Mouse (Mus musculus) liver, embryonic 16.5 days (tissue): ENCODE measurements around the gene Gramd4. TPM values are rescaled to one million over a fixed set of nuclear protein-coding genes. Genes with fewer than 3 reads are reported as not detected.
"Not testable (repeated sequence)": the region's sequence is repeated elsewhere in the genome, so short reads cannot be mapped to it uniquely, and the experiment has no call there.

Experiments used
- ATAC-seq: fragments of 200-750 bp; cut with Nextera tagmentation; 2 replicates; pipeline ENCODE4 v1.8.0; 2017; ENCODE audit warnings: low read depth, mild to moderate bottlenecking, moderate number of reproducible peaks, moderate library complexity
- H3K27ac ChIP-seq: fragments of 300-500 bp; sonication (generic); 2 replicates; pipeline ENCODE4 v1.5.1; 2014; ENCODE audit warnings: mild to moderate bottlenecking, low read length
- H3K27me3 ChIP-seq: fragments of 300-500 bp; sonication (generic); 2 replicates; pipeline ENCODE4 v1.6.1; 2014; ENCODE audit warnings: low read depth, low read length, mixed read lengths; ENCODE audit not compliant: control insufficient read depth, insufficient read depth
- H3K36me3 ChIP-seq: fragments of 300-500 bp; sonication (generic); 2 replicates; pipeline ENCODE4 v1.6.1; 2014; ENCODE audit warnings: mild to moderate bottlenecking; ENCODE audit not compliant: control insufficient read depth, insufficient read depth
- H3K4me1 ChIP-seq: fragments of 300-500 bp; sonication (generic); 2 replicates; pipeline ENCODE4 v1.6.1; 2014; ENCODE audit warnings: low read depth, low read length, mixed read lengths; ENCODE audit not compliant: control insufficient read depth
- H3K4me2 ChIP-seq: fragments of 300-500 bp; sonication (generic); 2 replicates; pipeline ENCODE4 v1.6.1; 2014; ENCODE audit warnings: low read depth, low read length, mixed read lengths
- H3K4me3 ChIP-seq: fragments of 300-500 bp; sonication (generic); 2 replicates; pipeline ENCODE4 v1.5.1; 2014; ENCODE audit warnings: low read depth, mild to moderate bottlenecking, low read length
- H3K9ac ChIP-seq: fragments of 300-500 bp; sonication (generic); 2 replicates; pipeline ENCODE4 v1.6.1; 2014; ENCODE audit warnings: low read depth, low read length
- H3K9me3 ChIP-seq: fragments of 300-500 bp; sonication (generic); replicated peaks from 2 replicates; pipeline ENCODE4 v1.6.1; 2016; ENCODE audit warnings: low read length; ENCODE audit not compliant: control insufficient read depth
- WGBS: fragments of 180-500 bp; shearing (Covaris S2); extraction: QIAGEN DNeasy Blood & Tissue Kit; methylation state at CpG from one replicate; pipeline ENCODE4 v1.1.7; 2014; ENCODE audit not compliant: insufficient replicate concordance; 5-methylcytosine and 5-hydroxymethylcytosine counted together
- polyA plus RNA-seq: library from polyadenylated mRNA; unstranded; fragments of >200 nt; fragmentation: Nextera tagmentation; extraction: Ambion mirVana; gene quantifications from 2 replicates; pipeline ENCODE4 v1.2.1, GENCODE M21; 2015

Gramd4 gene
- polyA plus RNA-seq, 1 experiment from 2014 or later, result 3.4 TPM

DNA sequence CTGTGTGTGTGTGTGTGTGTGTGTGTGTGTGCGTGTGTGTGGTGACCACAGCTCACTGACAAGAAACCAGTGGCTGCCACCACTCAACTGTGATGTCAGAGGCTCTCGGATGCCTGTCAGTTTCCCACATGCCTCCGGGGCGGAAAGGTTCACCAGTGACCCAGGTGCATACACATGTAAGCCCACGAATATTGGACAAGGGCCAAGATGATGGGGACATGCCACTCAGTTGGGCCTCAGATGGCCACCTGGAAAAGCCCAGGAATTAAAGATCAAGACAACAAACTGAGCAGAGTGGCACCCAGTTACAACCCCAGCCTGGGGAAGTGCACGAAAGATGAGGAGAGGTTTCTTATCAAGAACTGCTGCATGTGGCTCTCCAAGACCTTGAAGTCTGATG is 115.0 kb downstream of the Gramd4 start:
- Histone ChIP-seq H3K27me3 (no peaks in the 10 kb centered on the region), H3K4me1 (no peaks in the 10 kb centered on the region; the same call in 1 of the 2 replicates), H3K4me2 (no peak overlapping the region), H3K36me3 (no peaks in the 10 kb centered on the region), H3K4me3 (no peak overlapping the region), H3K9ac (no peak overlapping the region), H3K27ac (no peak overlapping the region), H3K9me3 (no peaks in the 10 kb centered on the region)
- 45% methylated on average over 6 of the region's 6 CpGs for WGBS
- no peak for ATAC-seq

DNA sequence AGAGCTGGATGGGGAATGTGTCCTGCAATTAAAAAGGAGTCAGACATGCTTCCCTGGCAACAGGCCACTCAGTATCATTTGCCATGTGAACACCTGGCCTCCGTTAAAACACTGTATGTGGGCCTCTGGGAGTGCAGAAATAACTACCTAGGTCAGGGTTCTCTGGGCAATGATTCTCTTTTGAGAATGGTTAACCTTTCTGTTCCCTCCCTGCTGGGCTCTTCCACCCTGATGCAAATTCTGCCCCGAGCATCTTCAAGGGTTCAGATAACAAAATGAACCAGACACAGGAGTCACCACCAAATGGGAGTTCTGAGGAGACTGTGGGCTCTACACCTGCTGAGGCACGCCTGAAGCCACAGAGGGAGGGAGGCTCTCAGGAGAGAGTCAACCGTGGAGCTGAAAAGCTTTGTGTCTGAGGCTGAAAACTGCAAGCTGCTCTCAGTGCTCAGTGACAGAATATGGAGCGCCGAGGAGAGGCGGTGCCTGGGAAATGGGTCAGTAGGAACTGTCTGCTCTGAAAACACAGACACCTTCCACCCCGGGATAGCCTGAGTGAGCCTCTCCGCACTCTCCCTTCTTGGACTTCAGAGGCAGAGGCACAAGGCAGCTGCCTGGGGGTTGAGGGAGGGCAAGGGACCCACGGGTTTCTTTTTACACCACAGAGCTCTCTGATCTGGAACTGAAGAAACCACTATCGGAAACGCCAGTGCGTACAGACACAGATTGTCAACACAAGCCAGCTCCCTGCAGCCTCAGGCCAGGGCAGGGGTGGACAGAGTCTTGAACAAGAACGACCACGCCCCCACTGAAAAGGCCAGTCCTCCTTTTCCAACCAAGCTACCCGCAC is 115.9 kb downstream of the Gramd4 start:
- Histone ChIP-seq H3K9ac (no peak overlapping the region), H3K27ac (no peak overlapping the region), H3K4me3 (no peak overlapping the region), H3K4me1 (no peaks in the 10 kb centered on the region; the same call in 1 of the 2 replicates), H3K27me3 (no peaks in the 10 kb centered on the region), H3K4me2 (no peak overlapping the region), H3K36me3 (no peaks in the 10 kb centered on the region), H3K9me3 (no peaks in the 10 kb centered on the region)
- no peak for ATAC-seq
- 31% methylated on average over 16 of the region's 16 CpGs for WGBS

DNA sequence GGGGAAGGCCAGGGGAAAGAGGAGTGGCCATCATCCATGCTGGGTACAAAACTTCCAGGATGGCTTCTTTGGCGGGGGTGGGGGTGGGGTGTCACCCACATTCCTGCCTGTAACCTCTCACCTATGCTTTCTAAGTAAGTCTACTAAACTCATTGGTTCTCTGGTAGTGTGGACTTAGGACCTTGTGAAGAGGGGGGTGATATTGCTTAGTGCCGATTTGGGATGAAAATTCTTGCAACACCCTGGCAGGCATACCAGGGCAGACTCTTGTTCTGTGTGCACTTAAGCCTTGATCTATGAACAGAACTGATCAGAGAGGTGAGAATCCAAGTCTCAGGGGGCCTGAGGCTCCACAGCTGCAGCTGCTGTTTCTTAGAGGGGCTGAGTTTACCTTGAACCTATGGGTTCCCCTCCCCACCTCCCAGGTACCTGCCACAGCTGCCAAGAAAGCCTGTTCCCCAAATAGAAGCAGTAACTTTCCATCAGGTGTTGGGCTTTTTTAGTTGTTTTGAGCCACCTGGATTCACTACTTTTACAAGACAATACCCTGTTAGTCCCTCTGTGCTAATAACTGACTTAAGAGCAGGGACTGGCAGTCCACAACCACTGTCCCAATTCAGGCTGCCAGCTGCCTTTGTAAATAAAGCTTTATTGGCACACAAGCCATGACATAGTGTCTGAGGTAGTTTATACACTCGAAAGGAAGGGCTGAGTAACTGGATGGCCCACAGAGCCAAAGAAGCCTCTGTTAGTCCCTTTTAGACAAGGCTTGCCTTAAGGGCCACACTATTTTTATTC is 118.0 kb downstream of the Gramd4 start:
- no peak overlapping the region for H3K27ac ChIP-seq
- H3K27me3 ChIP-seq, result no peaks in the 10 kb centered on the region
- no peaks in the 10 kb centered on the region for H3K9me3 ChIP-seq
- no peak overlapping the region for H3K9ac ChIP-seq
- peak; percentile 75 for ATAC-seq
- WGBS, result 58% methylated on average over 3 of the region's 3 CpGs
- H3K4me1 ChIP-seq, result no peaks in the 10 kb centered on the region; the same call in 1 of the 2 replicates
- H3K36me3 ChIP-seq, result no peaks in the 10 kb centered on the region
- no peak overlapping the region for H3K4me2 ChIP-seq
- no peak overlapping the region for H3K4me3 ChIP-seq

DNA sequence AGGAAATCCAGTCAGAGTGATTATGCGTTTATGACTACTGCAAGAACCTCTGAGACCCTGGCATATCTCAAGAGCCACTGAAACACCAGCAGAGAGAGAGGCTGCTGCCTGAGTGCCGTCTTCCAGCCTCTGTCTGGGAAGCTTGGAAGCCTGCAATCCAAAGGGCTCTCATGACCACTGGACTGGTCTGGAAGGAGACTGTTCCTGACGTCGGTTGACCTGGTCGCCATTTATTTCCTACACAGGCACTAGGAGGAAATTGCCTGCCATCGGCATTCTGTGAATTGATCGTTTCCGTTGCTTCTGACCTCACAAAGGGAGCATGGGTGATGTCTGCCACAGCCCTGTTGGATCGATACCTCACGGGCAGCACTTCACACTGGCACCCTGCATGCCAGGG is 118.7 kb downstream of the Gramd4 start:
- WGBS, result 74% methylated on average over 10 of the region's 10 CpGs
- Histone ChIP-seq H3K9me3 (no peaks in the 10 kb centered on the region), H3K27ac (no peak overlapping the region), H3K4me1 (no peaks in the 10 kb centered on the region; the same call in 1 of the 2 replicates), H3K27me3 (no peaks in the 10 kb centered on the region), H3K4me3 (no peak overlapping the region), H3K9ac (no peak overlapping the region), H3K36me3 (no peaks in the 10 kb centered on the region), H3K4me2 (no peak overlapping the region)
- no peak for ATAC-seq

DNA sequence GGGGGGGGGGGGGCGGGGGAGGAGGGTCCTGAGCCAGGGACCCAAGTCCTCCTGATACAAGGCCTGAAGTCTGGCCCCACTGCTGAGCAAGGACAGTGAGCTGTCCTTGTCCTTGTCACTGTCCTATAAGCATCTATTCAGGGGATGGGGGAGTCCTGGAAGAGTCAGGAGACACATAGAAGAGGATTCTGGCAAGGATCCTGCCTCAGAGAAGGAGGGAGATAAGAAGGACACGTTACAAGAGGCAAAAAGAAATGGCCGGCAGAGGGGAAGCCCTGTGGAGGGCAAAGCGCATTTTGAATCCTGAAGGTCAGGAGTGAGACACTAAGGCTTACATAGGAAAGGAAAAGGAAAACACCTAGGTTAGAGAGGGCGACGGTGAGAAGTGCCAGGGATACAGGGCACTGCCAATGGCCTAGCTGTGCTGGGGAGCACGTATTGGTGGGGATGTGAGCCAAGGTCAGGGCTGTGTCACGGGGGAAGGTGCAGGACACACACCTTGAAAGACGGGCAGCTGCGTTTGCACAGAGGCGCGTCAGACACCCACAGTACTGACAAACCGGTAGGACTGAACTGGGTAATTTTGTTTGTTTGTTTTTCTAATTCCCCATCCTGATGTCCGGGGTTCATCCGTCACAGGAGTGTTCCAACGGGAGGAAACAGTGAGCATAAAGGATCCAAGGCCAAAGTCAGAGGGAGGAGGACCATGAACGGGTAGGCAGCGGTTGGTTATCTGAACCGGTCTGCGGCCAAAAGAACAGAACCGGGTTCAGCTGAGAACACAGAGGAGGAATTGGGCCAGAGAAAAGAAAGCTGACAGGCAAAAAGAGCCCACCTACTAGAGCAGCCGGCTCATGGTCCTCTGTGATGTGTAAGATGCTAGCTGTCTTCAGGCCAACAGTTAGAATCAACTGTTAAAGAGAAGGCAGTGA is 119.5 kb downstream of the Gramd4 start:
- H3K4me3 ChIP-seq, result no peak overlapping the region
- WGBS, result 67% methylated on average over 21 of the region's 22 CpGs
- H3K36me3 ChIP-seq, result no peaks in the 10 kb centered on the region
- no peak for ATAC-seq
- no peak overlapping the region for H3K27ac ChIP-seq
- H3K4me2 ChIP-seq, result no peak overlapping the region
- H3K9ac ChIP-seq, result no peak overlapping the region
- H3K9me3 ChIP-seq, result no peaks in the 10 kb centered on the region
- H3K27me3 ChIP-seq, result no peaks in the 10 kb centered on the region
- H3K4me1 ChIP-seq, result no peaks in the 10 kb centered on the region; the same call in none of the 2 replicates

DNA sequence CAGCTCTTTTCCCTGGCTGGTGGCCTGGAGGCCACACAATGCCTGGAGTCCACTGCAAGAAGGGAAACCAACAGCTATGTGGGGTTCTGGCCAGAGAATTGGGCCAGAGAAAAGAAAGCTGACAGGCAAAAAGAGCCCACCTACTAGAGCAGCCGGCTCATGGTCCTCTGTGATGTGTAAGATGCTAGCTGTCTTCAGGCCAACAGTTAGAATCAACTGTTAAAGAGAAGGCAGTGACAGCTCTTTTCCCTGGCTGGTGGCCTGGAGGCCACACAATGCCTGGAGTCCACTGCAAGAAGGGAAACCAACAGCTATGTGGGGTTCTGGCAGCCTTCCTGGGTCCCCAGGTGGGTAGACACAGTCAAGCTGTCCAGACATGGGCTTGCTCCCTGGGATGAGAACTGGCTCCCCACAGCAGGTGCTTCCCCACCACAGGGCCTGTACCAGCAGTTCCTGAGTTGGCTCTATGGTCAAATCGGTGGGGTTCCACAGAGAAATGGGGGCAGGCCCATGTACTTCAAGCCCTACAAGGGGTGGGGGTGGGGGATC is 120.3 kb downstream of the Gramd4 start:
- H3K27me3 ChIP-seq, H3K9ac ChIP-seq, H3K4me2 ChIP-seq, H3K9me3 ChIP-seq, H3K4me1 ChIP-seq, H3K36me3 ChIP-seq, H3K27ac ChIP-seq, H3K4me3 ChIP-seq, ATAC-seq: not testable (repeated sequence)
- 55% methylated on average over 2 of the region's 2 CpGs for WGBS

DNA sequence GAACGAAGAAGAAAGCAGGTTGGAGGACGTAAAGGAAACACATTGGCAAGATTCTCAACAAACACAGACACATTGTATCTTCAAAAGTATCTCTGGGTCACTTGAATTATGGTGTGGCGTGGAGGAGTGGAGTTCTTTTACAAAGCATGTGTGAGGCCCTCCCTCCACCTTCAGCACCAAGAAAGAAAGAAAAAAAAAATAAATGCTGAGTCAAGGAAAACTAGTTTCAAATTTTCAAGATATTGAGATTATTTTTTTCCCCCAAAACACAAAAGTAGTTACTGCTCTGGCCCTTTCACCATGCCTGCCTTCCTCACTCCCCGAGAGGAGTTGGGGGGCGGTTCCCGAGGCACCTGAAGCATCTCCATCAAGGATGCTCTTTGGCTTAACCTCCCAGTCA is 121.1 kb downstream of the Gramd4 start:
- Histone ChIP-seq H3K27me3 (no peaks in the 10 kb centered on the region), H3K9ac (no peak overlapping the region), H3K9me3 (no peaks in the 10 kb centered on the region), H3K4me3 (no peak overlapping the region), H3K4me2 (no peak overlapping the region), H3K27ac (no peak overlapping the region), H3K4me1 (no peaks in the 10 kb centered on the region; the same call in none of the 2 replicates), H3K36me3 (no peaks in the 10 kb centered on the region)
- no peak for ATAC-seq
- 73% methylated on average over 6 of the region's 6 CpGs for WGBS

DNA sequence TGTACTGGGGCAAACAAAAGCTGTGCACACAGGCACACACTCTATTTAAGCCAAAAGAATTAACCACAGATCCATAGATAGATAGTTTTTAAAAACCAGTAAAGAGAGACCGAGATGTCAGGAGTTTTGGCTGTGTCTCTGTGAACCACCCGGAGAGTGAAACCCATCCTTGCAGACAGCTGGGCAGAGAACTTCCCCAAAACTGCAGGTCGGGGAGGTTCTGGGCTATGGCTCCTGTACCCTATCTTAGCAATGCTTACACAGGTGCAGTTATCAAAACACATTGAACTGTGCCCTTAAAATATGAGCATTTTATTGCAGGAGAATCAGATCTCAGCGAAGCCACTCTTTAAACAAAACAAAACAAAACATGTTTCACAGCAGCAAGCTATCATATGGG is 122.9 kb downstream of the Gramd4 start:
- ATAC-seq, result no peak
- WGBS, result 20% methylated on average over 4 of the region's 4 CpGs
- Histone ChIP-seq H3K9ac (no peak overlapping the region), H3K27me3 (peaks cover 16% of the 10 kb centered on the region), H3K36me3 (no peaks in the 10 kb centered on the region), H3K4me1 (peaks cover 3% of the 10 kb centered on the region), H3K27ac (no peak overlapping the region), H3K4me3 (no peak overlapping the region), H3K9me3 (no peaks in the 10 kb centered on the region), H3K4me2 (no peak overlapping the region)
